Mouse (Mus musculus): ENCODE measurements around the gene Thsd4. TPM values are rescaled to one million over a fixed set of nuclear protein-coding genes. Genes with fewer than 3 reads are reported as not detected.

Thsd4 gene
- total and polyA plus RNA-seq, 2 experiments from 2014 or later: 4.9 to 15.3 TPM

DNA sequence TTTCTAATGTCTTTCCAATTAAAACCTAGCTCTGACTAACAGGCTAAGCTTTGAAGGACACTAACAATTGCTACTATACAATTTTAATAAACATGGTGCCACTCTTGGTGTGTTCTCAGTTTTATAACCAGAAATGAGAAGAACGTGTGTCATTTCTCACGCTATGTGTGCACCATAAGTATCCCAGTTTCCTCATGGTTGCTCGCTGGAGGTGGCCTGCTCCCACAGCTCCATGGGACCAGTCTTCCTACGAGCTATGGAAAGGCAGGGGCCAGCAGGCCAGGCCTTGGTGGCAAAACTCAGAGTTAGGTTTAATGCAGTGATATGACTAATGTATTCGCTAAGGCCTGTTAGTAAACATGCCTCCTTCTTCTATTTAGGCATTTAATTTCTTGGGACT, 468.7 kb downstream of the Thsd4 start:
- no peak for DNase-seq (ENCODE audit: low spot score)
- no peaks in the 10 kb centered on the region for H3K27me3 ChIP-seq (ENCODE audit: insufficient read depth, low read length)
- no peak for ATAC-seq
- no peak overlapping the region for H3K4me3 ChIP-seq (ENCODE audit: low read length)
- H3K9me3 ChIP-seq (ENCODE audit: low read length): no peaks in the 10 kb centered on the region
- no peak for TF ChIP-seq CTCF (IDR thresholded peaks at IDR 0.05; ENCODE audit: low read depth)
- H3K4me1 ChIP-seq (ENCODE audit: insufficient read depth, low read length): no peaks in the 10 kb centered on the region
- WGBS: 90% methylated on average over 5 of the region's 5 CpGs
- H3K9ac ChIP-seq (replicated peaks; ENCODE audit: low read length): no peak overlapping the region
- H3K27ac ChIP-seq: no peak overlapping the region
- no peaks in the 10 kb centered on the region for H3K36me3 ChIP-seq (ENCODE audit: insufficient read depth, low read length)
- H3K4me2 ChIP-seq (ENCODE audit: low read depth, low read length): no peak overlapping the region

DNA sequence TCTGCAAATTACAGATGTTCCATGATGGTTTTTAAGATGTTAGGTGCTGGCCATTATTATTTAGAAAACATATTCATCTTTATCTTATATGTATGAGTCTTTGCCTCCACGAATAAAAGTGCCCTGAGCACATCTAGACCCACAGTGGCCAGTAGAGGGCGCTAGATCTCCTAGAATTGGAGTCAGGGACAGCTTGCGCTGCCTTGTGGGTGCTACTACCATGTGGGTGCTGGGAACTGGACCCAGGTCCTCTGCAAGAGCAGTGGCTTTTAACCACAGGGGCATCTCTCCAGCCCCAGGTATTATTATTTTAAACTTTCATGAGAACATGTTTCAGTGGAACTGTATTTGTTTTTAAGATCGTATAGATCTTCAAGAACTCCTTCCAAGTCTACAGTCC, 469.4 kb downstream of the Thsd4 start:
- no peaks in the 10 kb centered on the region for H3K9me3 ChIP-seq (ENCODE audit: low read length)
- WGBS: 74% methylated on average over 4 of the region's 4 CpGs
- no peak overlapping the region for H3K4me3 ChIP-seq (ENCODE audit: low read length)
- H3K27me3 ChIP-seq (ENCODE audit: insufficient read depth, low read length): no peaks in the 10 kb centered on the region
- DNase-seq (ENCODE audit: low spot score) (no peak), ATAC-seq (no peak)
- H3K4me1 ChIP-seq (ENCODE audit: insufficient read depth, low read length): no peaks in the 10 kb centered on the region
- H3K4me2 ChIP-seq (ENCODE audit: low read depth, low read length): no peak overlapping the region
- H3K36me3 ChIP-seq (ENCODE audit: insufficient read depth, low read length): no peaks in the 10 kb centered on the region
- H3K27ac ChIP-seq: no peak overlapping the region
- TF ChIP-seq CTCF (IDR thresholded peaks at IDR 0.05; ENCODE audit: low read depth): peak; percentile 27
- H3K9ac ChIP-seq (replicated peaks; ENCODE audit: low read length): no peak overlapping the region

DNA sequence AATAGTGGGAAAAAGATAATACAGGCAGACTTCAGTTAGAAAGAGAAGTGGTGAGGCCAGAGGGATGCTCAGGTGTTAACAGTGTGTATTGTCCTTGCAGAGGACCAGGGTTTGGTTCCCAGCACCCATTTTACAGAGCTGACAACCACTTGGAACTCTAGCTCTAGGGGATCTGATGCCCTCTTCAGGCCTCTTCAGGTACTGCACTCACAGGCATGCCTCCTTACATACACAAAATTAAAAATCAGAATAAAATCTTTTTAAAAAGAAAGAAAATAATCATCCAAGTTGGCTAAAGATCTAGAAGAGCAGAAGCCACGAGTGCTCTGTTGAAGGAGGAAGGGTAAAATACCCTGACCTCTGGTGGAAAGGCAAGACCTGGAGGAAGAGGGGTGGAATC, 478.7 kb downstream of the Thsd4 start:
- Histone ChIP-seq H3K4me3 (ENCODE audit: low read length) (no peak overlapping the region), H3K36me3 (ENCODE audit: insufficient read depth, low read length) (no peaks in the 10 kb centered on the region), H3K27me3 (ENCODE audit: insufficient read depth, low read length) (no peaks in the 10 kb centered on the region), H3K9ac (replicated peaks; ENCODE audit: low read length) (no peak overlapping the region), H3K4me1 (ENCODE audit: insufficient read depth, low read length) (no peaks in the 10 kb centered on the region), H3K27ac (no peak overlapping the region), H3K9me3 (ENCODE audit: low read length) (no peaks in the 10 kb centered on the region), H3K4me2 (ENCODE audit: low read depth, low read length) (no peak overlapping the region)
- TF ChIP-seq CTCF (IDR thresholded peaks at IDR 0.05; ENCODE audit: low read depth): peak; percentile 18; the same call in 1 of the 2 replicates
- 89% methylated on average over 1 of the region's 1 CpGs for WGBS
- DNase-seq (ENCODE audit: low spot score) (no peak), ATAC-seq (no peak)

- no peaks in the 10 kb centered on the region for H3K27me3 ChIP-seq (ENCODE audit: insufficient read depth, low read length)
- H3K4me2 ChIP-seq (ENCODE audit: low read depth, low read length): no peak overlapping the region
- ATAC-seq (no peak), DNase-seq (ENCODE audit: low spot score) (no peak)
- H3K9me3 ChIP-seq (ENCODE audit: low read length): no peaks in the 10 kb centered on the region
- no peak overlapping the region for H3K4me3 ChIP-seq (ENCODE audit: low read length)
- WGBS: 97% methylated on average over 4 of the region's 4 CpGs
- TF ChIP-seq CTCF (IDR thresholded peaks at IDR 0.05; ENCODE audit: low read depth): no peak
- no peaks in the 10 kb centered on the region for H3K36me3 ChIP-seq (ENCODE audit: insufficient read depth, low read length)
- H3K27ac ChIP-seq: no peak overlapping the region
- no peaks in the 10 kb centered on the region for H3K4me1 ChIP-seq (ENCODE audit: insufficient read depth, low read length)
- no peak overlapping the region for H3K9ac ChIP-seq (replicated peaks; ENCODE audit: low read length)
Observed at GRCm38 (mm10) chr9:60034883-60035282, 487.0 kb downstream of the Thsd4 start.

GRCm38 (mm10) chr9:60027234-60027633, 494.6 kb downstream of the Thsd4 start:
- H3K27ac ChIP-seq: no peak overlapping the region
- no peak overlapping the region for H3K9ac ChIP-seq (replicated peaks; ENCODE audit: low read length)
- ATAC-seq (no peak), DNase-seq (ENCODE audit: low spot score) (no peak)
- H3K4me1 ChIP-seq (ENCODE audit: insufficient read depth, low read length): no peaks in the 10 kb centered on the region
- no peaks in the 10 kb centered on the region for H3K36me3 ChIP-seq (ENCODE audit: insufficient read depth, low read length)
- no peak overlapping the region for H3K4me3 ChIP-seq (ENCODE audit: low read length)
- no peaks in the 10 kb centered on the region for H3K9me3 ChIP-seq (ENCODE audit: low read length)
- H3K27me3 ChIP-seq (ENCODE audit: insufficient read depth, low read length): no peaks in the 10 kb centered on the region
- H3K4me2 ChIP-seq (ENCODE audit: low read depth, low read length): no peak overlapping the region
- WGBS: 67% methylated on average over 4 of the region's 4 CpGs
- no peak for TF ChIP-seq CTCF (IDR thresholded peaks at IDR 0.05; ENCODE audit: low read depth)

- H3K9ac ChIP-seq (replicated peaks; ENCODE audit: low read length): no peak overlapping the region
- no peak overlapping the region for H3K4me2 ChIP-seq (ENCODE audit: low read depth, low read length)
- H3K4me1 ChIP-seq (ENCODE audit: insufficient read depth, low read length): no peaks in the 10 kb centered on the region
- TF ChIP-seq CTCF (IDR thresholded peaks at IDR 0.05; ENCODE audit: low read depth): no peak
- H3K27ac ChIP-seq: no peak overlapping the region
- WGBS: 89% methylated on average over 2 of the region's 2 CpGs
- ATAC-seq (no peak), DNase-seq (ENCODE audit: low spot score) (no peak)
- no peaks in the 10 kb centered on the region for H3K27me3 ChIP-seq (ENCODE audit: insufficient read depth, low read length)
- H3K9me3 ChIP-seq (ENCODE audit: low read length): no peaks in the 10 kb centered on the region
- H3K36me3 ChIP-seq (ENCODE audit: insufficient read depth, low read length): no peaks in the 10 kb centered on the region
- no peak overlapping the region for H3K4me3 ChIP-seq (ENCODE audit: low read length)
Observed at GRCm38 (mm10) chr9:60026795-60027194, 495.1 kb downstream of the Thsd4 start.

DNA sequence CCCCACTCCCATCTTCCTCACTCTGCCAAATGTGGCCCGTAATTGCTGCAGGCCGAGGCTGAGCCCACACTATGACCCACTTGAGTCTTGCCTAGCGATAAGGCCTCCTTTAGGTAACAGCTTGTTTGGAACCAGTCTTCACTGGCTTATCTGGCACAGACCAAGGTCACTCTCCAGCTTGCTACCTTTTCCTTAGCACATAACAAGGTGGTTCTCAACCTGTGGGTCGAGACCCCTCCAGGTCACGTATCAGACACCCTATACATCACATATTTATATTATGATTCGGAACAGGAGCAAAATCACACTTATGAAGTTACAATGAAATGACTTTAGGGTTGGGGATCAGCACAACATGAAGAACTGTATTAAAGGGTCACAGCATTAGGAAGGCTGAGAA, 495.9 kb downstream of the Thsd4 start:
- WGBS: 87% methylated on average over 6 of the region's 6 CpGs
- Histone ChIP-seq H3K36me3 (ENCODE audit: insufficient read depth, low read length) (no peaks in the 10 kb centered on the region), H3K27ac (no peak overlapping the region), H3K9me3 (ENCODE audit: low read length) (no peaks in the 10 kb centered on the region), H3K4me1 (ENCODE audit: insufficient read depth, low read length) (no peaks in the 10 kb centered on the region), H3K27me3 (ENCODE audit: insufficient read depth, low read length) (no peaks in the 10 kb centered on the region), H3K9ac (replicated peaks; ENCODE audit: low read length) (no peak overlapping the region), H3K4me2 (ENCODE audit: low read depth, low read length) (no peak overlapping the region), H3K4me3 (ENCODE audit: low read length) (no peak overlapping the region)
- TF ChIP-seq CTCF (IDR thresholded peaks at IDR 0.05; ENCODE audit: low read depth): no peak
- no peak for DNase-seq (ENCODE audit: low spot score)
- ATAC-seq: no peak

Data from hindbrain, postnatal 0 days (tissue).